Mouse (Mus musculus) heart, embryonic 11.5 days (tissue): ENCODE measurements at regions not wholly inside any gene's neighbourhood (a gene's known extent, or its start where the extent isn't known, plus 50 kb on each side); places are given as distances from the start of the nearest gene placed in this dataset.

Source experiments
- ATAC-seq: fragments of 200-750 bp; cut with Nextera tagmentation; replicated peaks from 2 replicates; pipeline ENCODE4 v1.8.0; 2017; ENCODE audit warnings: moderate library complexity; ENCODE audit not compliant: insufficient number of reproducible peaks, low FRiP score, low TSS enrichment
- H3K27ac ChIP-seq: fragments of 300-500 bp; sonication (generic); 2 replicates; pipeline ENCODE4 v1.5.1; 2014; ENCODE audit warnings: mild to moderate bottlenecking, low read depth, low read length
- H3K27me3 ChIP-seq: fragments of 300-500 bp; sonication (generic); 2 replicates; pipeline ENCODE4 v1.6.1; 2014; ENCODE audit warnings: mild to moderate bottlenecking, low read length, mixed read lengths; ENCODE audit not compliant: control insufficient read depth, insufficient read depth
- H3K36me3 ChIP-seq: fragments of 300-500 bp; sonication (generic); 2 replicates; pipeline ENCODE4 v1.6.1; 2014; ENCODE audit warnings: mild to moderate bottlenecking, low read length, moderate library complexity, mixed read lengths; ENCODE audit not compliant: control insufficient read depth, insufficient read depth
- H3K4me1 ChIP-seq: fragments of 300-500 bp; sonication (generic); 2 replicates; pipeline ENCODE4 v1.6.1; 2014; ENCODE audit warnings: low read length; ENCODE audit not compliant: control insufficient read depth, insufficient read depth
- H3K4me2 ChIP-seq: fragments of 300-500 bp; sonication (generic); 2 replicates; pipeline ENCODE4 v1.6.1; 2014; ENCODE audit warnings: mild to moderate bottlenecking, moderate library complexity
- H3K4me3 ChIP-seq: fragments of 300-500 bp; sonication (generic); 2 replicates; pipeline ENCODE4 v1.5.1; 2014; ENCODE audit warnings: low read depth, low read length
- H3K9ac ChIP-seq: fragments of 300-500 bp; sonication (generic); 2 replicates; pipeline ENCODE4 v1.6.1; 2014; ENCODE audit warnings: mild to moderate bottlenecking, low read depth, low read length, moderate library complexity
- H3K9me3 ChIP-seq: fragments of 300-500 bp; sonication (generic); replicated peaks from 2 replicates; pipeline ENCODE4 v1.6.1; 2016; ENCODE audit warnings: low read length; ENCODE audit not compliant: control insufficient read depth
- WGBS: fragments of 180-500 bp; shearing (Covaris S2); extraction: QIAGEN DNeasy Blood & Tissue Kit; methylation state at CpG from one replicate; pipeline ENCODE4 v1.1.7; 2014; ENCODE audit not compliant: insufficient replicate concordance; 5-methylcytosine and 5-hydroxymethylcytosine counted together

- Histone ChIP-seq H3K36me3 (no peaks in the 10 kb centered on the region), H3K4me3 (no peak overlapping the region), H3K9me3 (no peaks in the 10 kb centered on the region), H3K27ac (no peak overlapping the region), H3K9ac (no peak overlapping the region), H3K4me1 (peaks cover 4% of the 10 kb centered on the region; the same call in 1 of the 2 replicates), H3K4me2 (no peak overlapping the region), H3K27me3 (no peaks in the 10 kb centered on the region)
- 77% methylated on average over 15 of the region's 15 CpGs for WGBS
- no peak for ATAC-seq
These were observed 49.7 kb upstream of the Ier3 start for GRCm38 (mm10) chr17:35771656-35772405.
